Mouse (Mus musculus) lung, postnatal 0 days (tissue): ENCODE data around the gene Slc44a1.
A peak's percentile ranks its signal among the peaks of the same experiment; 100 is the strongest.

ENCODE experiments used
- CTCF ChIP-seq: IDR thresholded peaks from 2 replicates; pipeline ENCODE4 v1.5.1; 2016; ENCODE audit warnings: antibody characterized with exemption, mild to moderate bottlenecking
- EP300 ChIP-seq: IDR thresholded peaks from 2 replicates; pipeline ENCODE4 v1.6.1; 2016; ENCODE audit warnings: antibody characterized with exemption, mild to moderate bottlenecking, control low read depth

DNA sequence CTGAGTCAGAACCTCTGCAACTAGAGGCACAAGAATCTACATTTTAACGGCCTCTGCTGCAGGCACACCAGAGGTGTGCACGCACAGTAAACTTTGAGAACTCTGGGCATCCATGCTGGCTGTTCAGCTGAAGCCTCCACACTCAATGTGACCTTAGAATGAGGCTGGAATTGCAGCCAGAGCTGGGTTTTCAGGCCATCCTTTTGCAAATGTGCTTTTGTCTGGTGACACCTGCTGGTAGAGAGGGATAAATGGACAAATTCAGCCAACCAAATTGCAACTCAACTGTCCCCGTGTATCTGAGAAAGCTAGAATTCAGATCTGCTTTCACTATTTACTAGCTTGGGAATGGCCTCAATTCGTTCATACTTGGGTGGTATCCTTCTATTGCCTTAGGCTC, 154.0 kb downstream of the Slc44a1 start:
- peak; percentile 88 for TF ChIP-seq CTCF
- TF ChIP-seq EP300, result no peak
